Mouse (Mus musculus) E14TG2a.4 (cell line): Measurements from ENCODE around the gene Prdx2.

Experiments used
- CTCF ChIP-seq: conservative IDR thresholded peaks from 2 replicates; pipeline ENCODE4 v1.5.1; 2014; ENCODE audit warnings: low read length
- POU5F1 ChIP-seq: IDR thresholded peaks from 2 replicates; pipeline ENCODE4 v1.6.1; 2014; ENCODE audit warnings: low read length, borderline replicate concordance

DNA sequence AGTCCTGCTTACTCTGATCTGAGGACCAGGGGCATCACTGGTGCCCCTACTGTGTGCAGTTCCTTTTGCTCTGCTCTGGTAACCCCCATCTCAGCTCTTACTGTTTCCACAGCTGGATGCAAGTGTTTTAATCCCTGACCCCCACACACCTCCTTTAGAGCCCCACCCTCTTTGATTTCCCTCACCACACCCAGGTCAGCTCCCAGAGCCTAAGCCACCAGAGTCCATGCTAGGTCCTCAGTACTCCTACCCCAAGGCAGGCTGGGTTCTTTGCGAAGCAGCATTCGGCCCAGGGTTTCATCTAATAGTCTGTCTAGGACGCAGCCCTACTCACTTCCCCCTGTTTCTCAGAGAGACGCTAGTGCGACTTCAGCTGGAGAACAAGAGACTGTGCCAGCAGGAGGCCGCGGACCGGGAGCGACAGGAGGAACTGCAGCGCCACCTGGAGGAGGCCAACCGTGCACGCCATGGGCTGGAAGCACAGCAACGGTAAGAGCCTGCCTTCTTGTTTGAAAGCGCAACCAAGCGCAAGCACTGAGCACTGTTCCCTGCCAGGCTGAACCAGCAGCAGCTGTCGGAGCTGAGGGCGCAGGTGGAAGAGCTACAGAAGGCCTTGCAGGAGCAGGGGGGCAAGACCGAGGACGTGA, 28.4 kb downstream of the Prdx2 start:
- TF ChIP-seq CTCF (peak; percentile 71), POU5F1 (no peak)
